Mouse (Mus musculus) liver, embryonic 14.5 days (tissue): Measurements from ENCODE around the gene Rfx8. TPM values are rescaled to one million over a fixed set of nuclear protein-coding genes. Genes with fewer than 3 reads are reported as not detected.
"Not testable (repeated sequence)": the region's sequence is repeated elsewhere in the genome, so short reads cannot be mapped to it uniquely, and the experiment has no call there.

ENCODE experiments used
- ATAC-seq: fragments of 200-750 bp; cut with Nextera tagmentation; 2 replicates; pipeline ENCODE4 v1.8.0; 2017; ENCODE audit warnings: moderate number of reproducible peaks, mild to moderate bottlenecking, moderate library complexity; ENCODE audit not compliant: insufficient read depth
- DNase-seq, 3 experiments: peaks; one replicate each; pipeline ENCODE4 v3.0.0-alpha.2; 2012 to 2013; ENCODE audit warnings: low read depth in 3 of 3, low spot score in 3 of 3
- H3K27ac ChIP-seq: fragments of 300-500 bp; sonication (generic); 2 replicates; pipeline ENCODE4 v1.5.1; 2014; ENCODE audit warnings: moderate library complexity, mild to moderate bottlenecking, control low read depth, inconsistent platforms
- H3K27me3 ChIP-seq: fragments of 300-500 bp; sonication (generic); 2 replicates; pipeline ENCODE4 v1.6.1; 2014; ENCODE audit warnings: mild to moderate bottlenecking, low read length, moderate library complexity; ENCODE audit not compliant: control insufficient read depth, insufficient read depth
- H3K36me3 ChIP-seq: fragments of 300-500 bp; sonication (generic); replicated peaks from 2 replicates; pipeline ENCODE4 v1.6.1; 2014; ENCODE audit warnings: low read depth; ENCODE audit not compliant: control insufficient read depth, insufficient read depth
- H3K4me1 ChIP-seq, 2 experiments: fragments of 200-500 bp in 1 of 2; fragments of 300-500 bp in 1 of 2; sonication (generic) in 1 of 2; replicated peaks; 2 replicates each; pipeline ENCODE4 v1.6.1; 2012 to 2014; ENCODE audit warnings: antibody characterized with exemption in 1 of 2, inconsistent platforms in 1 of 2, low read length in 1 of 2; ENCODE audit not compliant: control insufficient read depth in 2 of 2, insufficient read depth in 2 of 2
- H3K4me2 ChIP-seq: fragments of 300-500 bp; sonication (generic); 2 replicates; pipeline ENCODE4 v1.6.1; 2014; ENCODE audit warnings: low read depth, mild to moderate bottlenecking, control low read depth, moderate library complexity
- H3K4me3 ChIP-seq, 2 experiments: fragments of 200-500 bp in 1 of 2; fragments of 300-500 bp in 1 of 2; sonication (generic) in 1 of 2; 2 replicates each; pipeline ENCODE4 v1.5.1; 2012 to 2014; ENCODE audit warnings: low read depth in 2 of 2, low read length in 2 of 2, mild to moderate bottlenecking in 2 of 2, control low read depth in 1 of 2, inconsistent platforms in 1 of 2, moderate library complexity in 1 of 2; ENCODE audit not compliant: insufficient read depth in 1 of 2
- H3K9ac ChIP-seq: fragments of 300-500 bp; sonication (generic); replicated peaks from 2 replicates; pipeline ENCODE4 v1.6.1; 2014; ENCODE audit warnings: mild to moderate bottlenecking, control low read depth, moderate library complexity
- H3K9me3 ChIP-seq: fragments of 300-500 bp; sonication (generic); 2 replicates; pipeline ENCODE4 v1.6.1; 2016; ENCODE audit warnings: low read length, mixed read lengths; ENCODE audit not compliant: control insufficient read depth
- CTCF ChIP-seq: IDR thresholded peaks from 2 replicates; pipeline ENCODE4 v1.5.1; 2016; ENCODE audit warnings: antibody characterized with exemption, low read depth, control low read depth
- EP300 ChIP-seq: IDR thresholded peaks from 2 replicates; pipeline ENCODE4 v1.6.1; 2016; ENCODE audit warnings: antibody characterized with exemption, low read depth
- WGBS: fragments of 180-500 bp; shearing (Covaris S2); extraction: QIAGEN DNeasy Blood & Tissue Kit; methylation state at CpG from one replicate; pipeline ENCODE4 v1.1.7; 2014; ENCODE audit not compliant: insufficient replicate concordance; 5-methylcytosine and 5-hydroxymethylcytosine counted together
- polyA plus RNA-seq, 2 experiments: library from polyadenylated mRNA; depleted of rRNA in 1 of 2; stranded (reverse) in 1 of 2; unstranded in 1 of 2; fragments of >200 nt; fragmentation: Nextera tagmentation in 1 of 2; extraction: Ambion mirVana in 1 of 2; gene quantifications; 2 replicates each; pipeline versions ENCODE4 v1.2.1 to v1.2.3; 2012 to 2014

Rfx8 gene
- polyA plus RNA-seq, 2 experiments, result 0.04 TPM; not detected in 1

GRCm38 (mm10) chr1:39663050-39663449 lies 57.7 kb downstream of the Rfx8 start:
- Histone ChIP-seq H3K9me3 (no peaks in the 10 kb centered on the region), H3K4me3 (no peak overlapping the region), H3K4me2 (no peak overlapping the region), H3K9ac (no peak overlapping the region), H3K27ac (no peak overlapping the region), H3K27me3 (no peaks in the 10 kb centered on the region), H3K4me1 (no peaks in the 10 kb centered on the region), H3K36me3 (no peaks in the 10 kb centered on the region)
- TF ChIP-seq CTCF (no peak), EP300 (no peak)
- ATAC-seq, result no peak
- WGBS, result 76% methylated on average over 4 of the region's 4 CpGs
- no peak for DNase-seq

- no peak overlapping the region for H3K9ac ChIP-seq
- ATAC-seq (no peak), DNase-seq (no peak)
- TF ChIP-seq EP300 (no peak), CTCF (no peak)
- no peaks in the 10 kb centered on the region for H3K36me3 ChIP-seq
- H3K27ac ChIP-seq, result no peak overlapping the region
- no peaks in the 10 kb centered on the region for H3K27me3 ChIP-seq
- no peaks in the 10 kb centered on the region for H3K4me1 ChIP-seq
- no peaks in the 10 kb centered on the region for H3K9me3 ChIP-seq
- 70% methylated on average over 6 of the region's 6 CpGs for WGBS
- H3K4me3 ChIP-seq, result no peak overlapping the region
- H3K4me2 ChIP-seq, result no peak overlapping the region
Measured at GRCm38 (mm10) chr1:39656976-39657529, 63.7 kb downstream of the Rfx8 start.

GRCm38 (mm10) chr1:39654901-39655300 lies 65.9 kb downstream of the Rfx8 start:
- not testable (repeated sequence) for H3K4me1 ChIP-seq

GRCm38 (mm10) chr1:39653028-39653427 lies 67.8 kb downstream of the Rfx8 start:
- WGBS, result 45% methylated on average over 4 of the region's 4 CpGs
- Histone ChIP-seq H3K4me1 (no peaks in the 10 kb centered on the region), H3K9ac (no peak overlapping the region), H3K36me3 (no peaks in the 10 kb centered on the region), H3K4me3 (no peak overlapping the region), H3K4me2 (no peak overlapping the region), H3K27me3 (peaks cover 28% of the 10 kb centered on the region), H3K9me3 (no peaks in the 10 kb centered on the region), H3K27ac (no peak overlapping the region)
- ATAC-seq (no peak), DNase-seq (no peak)
- TF ChIP-seq CTCF (no peak), EP300 (no peak)

More at GRCm38 (mm10) chr1:39654901-39655300, 65.9 kb downstream of the Rfx8 start:
- DNase-seq, H3K27ac ChIP-seq, H3K9ac ChIP-seq, H3K4me3 ChIP-seq, ATAC-seq, H3K9me3 ChIP-seq, H3K36me3 ChIP-seq, H3K4me2 ChIP-seq: not testable (repeated sequence)
- 78% methylated on average over 18 of the region's 18 CpGs for WGBS
- peaks cover 14% of the 10 kb centered on the region for H3K27me3 ChIP-seq

- Histone ChIP-seq H3K27me3 (peaks cover 28% of the 10 kb centered on the region), H3K9me3 (no peaks in the 10 kb centered on the region), H3K4me2 (peak within 1 kb of the TSS; percentile 61), H3K27ac (no peak within 1 kb of the TSS), H3K4me3 (peak within 1 kb of the TSS in 1 of 2 experiments; percentile 45; a peak in 2 of 4 replicates), H3K9ac (no peak within 1 kb of the TSS), H3K4me1 (no peaks in the 10 kb centered on the region), H3K36me3 (no peaks in the 10 kb centered on the region)
- 32% methylated on average over 9 of the region's 9 CpGs for WGBS
- TF ChIP-seq CTCF (no peak), EP300 (no peak)
- no peak for ATAC-seq
- DNase-seq, result no peak
Measured at GRCm38 (mm10) chr1:39651241-39651548, 69.6 kb downstream of the Rfx8 start, which contains the start of gene Creg2. Gene Creg2 (minus strand): TSS chr1:39651474.
